Mouse (Mus musculus): ENCODE measurements around the gene Zfp110. TPM values are rescaled to one million over a fixed set of nuclear protein-coding genes. Genes with fewer than 3 reads are reported as not detected.
"Not testable (repeated sequence)": the region's sequence is repeated elsewhere in the genome, so short reads cannot be mapped to it uniquely, and the experiment has no call there.

Gene Zfp110
- polyA plus RNA-seq, 1 experiment: 13.4 TPM

DNA sequence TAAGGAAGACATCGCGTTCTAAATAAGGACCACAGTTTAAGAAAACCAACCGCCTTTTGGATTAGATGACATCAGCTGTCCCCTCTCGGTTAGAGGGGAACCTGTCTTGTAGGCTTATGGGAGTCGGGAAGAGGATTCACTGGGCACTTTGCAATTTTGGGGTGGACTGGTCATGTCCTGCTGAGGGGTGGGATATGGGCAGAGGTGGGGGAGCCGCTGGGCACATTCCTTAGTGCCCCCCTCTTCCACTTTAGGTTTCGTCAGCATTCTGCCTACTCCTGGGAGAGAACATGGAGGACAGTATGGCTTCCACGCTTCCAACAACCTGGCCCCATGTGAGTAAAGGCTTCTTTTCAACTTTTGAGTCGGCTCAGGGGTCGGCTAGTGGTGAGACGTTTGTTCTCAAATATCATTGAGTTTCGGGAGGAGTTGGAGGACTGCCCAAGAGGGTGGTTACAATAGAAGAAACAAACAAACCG is 671 bp downstream of the Zfp110 start:
- peak; percentile 43 for DNase-seq (ENCODE audit: low read depth)

DNA sequence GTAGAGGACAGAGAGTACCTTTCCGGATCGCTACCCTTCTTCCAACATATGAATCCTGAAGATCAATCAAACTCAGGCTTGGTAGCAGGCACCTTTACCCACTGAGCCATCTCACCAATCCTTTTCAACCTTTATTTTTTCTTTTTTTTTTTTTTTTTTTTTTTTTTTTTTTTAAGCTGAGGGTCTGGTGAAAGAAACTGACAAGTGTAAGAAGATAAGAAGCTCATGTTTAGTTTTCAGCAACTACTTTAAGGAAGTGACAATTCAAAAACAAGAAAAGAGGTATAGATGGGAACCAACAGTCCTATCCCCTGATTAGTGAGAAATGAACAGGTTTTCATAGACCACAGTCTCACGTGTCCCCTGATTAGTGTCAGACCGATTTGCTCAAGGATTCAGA is 1.2 kb downstream of the Zfp110 start:
- no peak for DNase-seq (ENCODE audit: low read depth)
- TF ChIP-seq POLR2A (IDR thresholded peaks at IDR 0.05; ENCODE audit: borderline replicate concordance, extremely low read depth, insufficient read depth, insufficient read length, poor library complexity, severe bottlenecking): no peak
- no peak for TF ChIP-seq CTCF (IDR thresholded peaks at IDR 0.05; ENCODE audit: borderline replicate concordance, extremely low read depth, insufficient read depth, insufficient read length)

More for the DNA sequence above, 671 bp downstream of the Zfp110 start:
- TF ChIP-seq POLR2A (IDR thresholded peaks at IDR 0.05; ENCODE audit: borderline replicate concordance, extremely low read depth, insufficient read depth, insufficient read length, poor library complexity, severe bottlenecking) (no peak), CTCF (IDR thresholded peaks at IDR 0.05; ENCODE audit: borderline replicate concordance, extremely low read depth, insufficient read depth, insufficient read length) (no peak)

DNA sequence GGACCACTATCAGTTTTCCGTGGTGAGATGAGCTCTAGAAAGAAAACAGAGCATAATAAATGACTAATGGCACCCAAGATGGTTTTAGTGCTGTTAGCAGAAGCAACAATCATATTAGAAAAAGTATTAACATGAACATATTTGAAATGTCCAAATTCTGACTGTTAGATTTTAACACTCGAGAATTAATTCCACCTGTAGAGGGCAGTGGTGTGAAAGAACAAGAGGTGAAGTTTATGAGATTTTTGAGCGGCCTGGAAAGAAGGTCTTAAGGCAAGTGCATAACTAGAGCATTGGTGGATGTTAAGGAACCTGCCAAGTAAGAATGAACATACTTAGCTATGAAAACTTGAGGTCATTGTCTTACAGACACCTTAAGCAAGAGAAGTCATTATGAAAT is 39.7 kb downstream of the Zfp110 start:
- peak; percentile 45 for DNase-seq (ENCODE audit: low read depth)
- TF ChIP-seq POLR2A (IDR thresholded peaks at IDR 0.05; ENCODE audit: borderline replicate concordance, extremely low read depth, insufficient read depth, insufficient read length, poor library complexity, severe bottlenecking) (no peak), CTCF (IDR thresholded peaks at IDR 0.05; ENCODE audit: borderline replicate concordance, extremely low read depth, insufficient read depth, insufficient read length) (no peak)

DNA sequence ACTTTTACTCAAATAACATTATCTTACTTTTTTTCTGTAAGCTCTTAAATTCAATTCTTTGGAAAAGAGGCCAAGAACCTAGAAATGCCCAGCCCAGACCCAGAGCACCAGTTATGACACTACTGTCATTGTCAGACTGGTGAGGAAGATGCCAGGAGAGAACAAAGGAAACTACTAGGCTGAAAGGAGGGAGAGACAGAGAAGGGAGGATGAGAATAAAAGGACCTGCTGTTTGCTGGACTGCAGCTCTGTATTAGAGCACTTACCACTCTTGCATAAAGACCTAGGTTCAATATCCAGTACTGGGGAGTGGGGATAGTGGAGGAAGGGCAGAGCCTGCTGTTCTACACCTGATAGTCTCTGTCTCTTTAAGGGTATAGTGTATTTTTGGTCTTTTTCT is 45.5 kb downstream of the Zfp110 start:
- TF ChIP-seq POLR2A (IDR thresholded peaks at IDR 0.05; ENCODE audit: borderline replicate concordance, extremely low read depth, insufficient read depth, insufficient read length, poor library complexity, severe bottlenecking) (no peak), CTCF (IDR thresholded peaks at IDR 0.05; ENCODE audit: borderline replicate concordance, extremely low read depth, insufficient read depth, insufficient read length) (no peak)

DNA sequence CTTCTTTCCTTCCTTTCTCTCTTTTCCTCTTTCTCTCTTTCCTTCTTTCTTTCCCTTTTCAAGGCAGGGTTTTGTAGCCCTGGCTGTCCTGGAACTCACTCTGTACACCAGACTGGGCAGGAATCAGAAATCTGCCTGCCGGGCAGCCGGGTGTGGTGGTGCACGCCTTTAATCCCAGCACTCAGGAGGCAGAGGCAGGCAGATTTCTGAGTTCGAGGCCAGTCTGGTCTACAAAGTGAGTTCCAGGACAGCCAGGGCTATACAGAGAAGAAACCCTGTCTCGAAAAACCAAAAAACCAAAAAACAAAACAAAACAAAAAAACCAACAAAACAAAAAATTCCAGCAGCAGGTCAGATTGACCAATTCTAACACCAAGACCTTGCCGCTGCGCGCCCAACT is 45.9 kb downstream of the Zfp110 start:
- DNase-seq (ENCODE audit: low read depth): not testable (repeated sequence)

More for the DNA sequence above, 45.5 kb downstream of the Zfp110 start:
- DNase-seq (ENCODE audit: low read depth): no peak

DNA sequence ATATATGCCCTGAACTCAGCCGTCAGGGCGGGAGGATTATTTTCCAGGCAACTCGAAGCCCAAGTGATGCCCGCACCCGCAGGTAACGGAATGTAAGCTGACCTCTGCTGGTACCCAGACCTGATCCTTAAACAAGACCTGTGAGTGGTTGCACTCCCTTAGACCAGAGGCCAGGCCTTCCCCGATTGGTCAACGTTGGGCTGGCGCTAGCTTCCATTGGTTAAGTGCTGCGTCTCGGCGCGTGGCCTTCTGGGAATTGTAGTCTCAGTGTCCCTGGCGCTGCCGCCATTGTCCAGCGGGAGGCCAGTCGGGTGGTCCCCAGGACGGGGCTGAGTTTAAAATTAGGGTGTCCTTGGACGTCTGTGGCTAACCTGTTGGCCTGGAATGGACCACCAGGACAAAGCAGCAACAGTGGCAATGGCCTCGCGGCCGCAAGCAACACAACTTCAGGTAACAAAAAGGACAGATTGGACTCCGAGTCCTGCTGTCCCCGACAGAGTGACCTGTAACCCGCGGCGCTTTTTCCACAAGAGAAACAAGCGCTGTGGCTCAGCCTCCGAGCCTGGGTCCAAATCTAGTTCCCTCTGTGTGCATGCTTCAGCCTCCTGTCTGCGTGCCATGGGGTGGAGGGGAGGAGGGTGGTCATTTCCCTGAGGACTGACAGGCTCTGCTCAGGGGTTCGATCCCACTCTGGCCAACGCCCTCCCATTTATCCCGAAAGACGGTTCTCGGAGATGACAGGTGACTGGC is 46.5 kb downstream of the Zfp110 start, which contains the start of gene Zfp128:
Gene Zfp128, plus strand, starts transcription at position 267 of the 750 bp plus-strand sequence.
- TF ChIP-seq POLR2A (IDR thresholded peaks at IDR 0.05; ENCODE audit: borderline replicate concordance, extremely low read depth, insufficient read depth, insufficient read length, poor library complexity, severe bottlenecking): peak; percentile 77; the same call in 1 of the 2 replicates
- TF ChIP-seq CTCF (IDR thresholded peaks at IDR 0.05; ENCODE audit: borderline replicate concordance, extremely low read depth, insufficient read depth, insufficient read length): no peak
- peak; percentile 98 for DNase-seq (ENCODE audit: low read depth)

DNA sequence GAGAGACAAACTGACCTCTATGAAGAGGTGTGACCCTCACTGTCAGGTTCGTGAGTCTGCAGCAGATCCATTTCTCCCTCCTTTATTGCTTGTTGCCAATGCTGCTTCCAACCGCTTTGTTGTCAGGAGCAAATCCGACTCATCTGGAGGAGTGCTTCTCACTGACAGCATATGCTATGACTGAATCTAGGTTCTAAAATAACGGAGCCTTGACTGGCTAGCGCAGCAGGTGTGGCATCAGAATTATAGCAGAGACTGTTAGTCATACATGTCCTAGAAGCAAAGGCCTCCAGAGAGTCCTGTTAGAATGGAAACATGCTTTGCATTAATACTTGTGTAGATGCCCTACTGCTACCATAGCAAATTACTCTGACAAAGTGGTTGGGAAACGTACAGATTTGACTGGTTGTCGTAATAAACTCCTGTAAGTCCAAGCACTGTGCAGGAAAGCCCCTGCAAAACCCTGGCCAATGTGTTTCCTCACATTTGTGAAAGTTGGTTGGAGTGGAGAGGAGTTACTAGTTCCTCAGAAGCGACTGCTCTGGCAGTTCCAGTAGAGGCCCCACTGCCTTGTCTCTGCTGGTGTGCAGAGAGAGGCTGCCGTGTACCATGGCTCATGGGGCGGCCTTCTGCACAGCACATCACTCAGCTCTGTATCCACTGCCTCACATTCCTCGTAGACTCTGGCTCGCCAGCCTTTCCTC is 52.2 kb downstream of the Zfp110 start:
- no peak for DNase-seq (ENCODE audit: low read depth)
- TF ChIP-seq CTCF (IDR thresholded peaks at IDR 0.05; ENCODE audit: borderline replicate concordance, extremely low read depth, insufficient read depth, insufficient read length) (no peak), POLR2A (IDR thresholded peaks at IDR 0.05; ENCODE audit: borderline replicate concordance, extremely low read depth, insufficient read depth, insufficient read length, poor library complexity, severe bottlenecking) (no peak)

DNA sequence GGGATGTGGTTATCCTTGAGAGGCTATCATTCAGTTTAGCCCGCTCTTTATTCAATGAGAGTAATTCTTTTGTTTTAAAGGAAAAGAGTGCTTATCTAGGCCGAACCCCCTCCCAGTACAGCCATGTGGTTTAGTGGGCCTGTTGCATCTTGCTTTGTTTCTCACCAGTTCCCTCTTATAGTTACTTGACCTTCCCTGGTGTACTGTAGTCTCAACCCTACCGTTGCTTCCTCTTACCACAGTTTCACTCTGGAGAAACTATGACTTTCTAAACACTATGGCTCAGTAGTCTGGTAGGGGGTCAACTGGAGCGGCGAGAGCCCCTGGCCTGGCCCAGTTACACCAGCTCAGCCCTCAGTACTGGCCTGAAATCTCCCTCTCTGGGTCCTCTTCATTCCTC is 53.0 kb downstream of the Zfp110 start:
- TF ChIP-seq POLR2A (IDR thresholded peaks at IDR 0.05; ENCODE audit: borderline replicate concordance, extremely low read depth, insufficient read depth, insufficient read length, poor library complexity, severe bottlenecking) (no peak), CTCF (IDR thresholded peaks at IDR 0.05; ENCODE audit: borderline replicate concordance, extremely low read depth, insufficient read depth, insufficient read length) (no peak)
- no peak for DNase-seq (ENCODE audit: low read depth)

DNA sequence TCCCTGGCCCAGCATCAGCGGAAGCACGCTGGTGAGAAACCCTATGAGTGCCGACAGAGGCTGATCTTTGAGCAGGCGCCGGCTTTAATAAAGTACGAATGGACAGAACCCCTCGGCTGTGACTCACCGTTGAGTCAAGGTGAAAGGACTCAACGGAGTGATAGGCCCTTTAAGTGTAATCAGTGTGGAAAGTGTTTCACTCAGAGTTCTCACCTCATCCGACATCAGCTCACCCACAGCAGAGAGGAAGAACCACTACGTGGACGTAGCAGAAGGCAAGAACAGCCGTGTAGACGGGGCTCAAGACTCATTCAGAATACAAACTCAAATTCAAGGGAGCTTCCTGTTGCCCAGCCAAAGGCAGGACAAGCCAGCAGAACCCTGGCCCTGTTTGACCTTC is 56.4 kb downstream of the Zfp110 start:
- no peak for DNase-seq (ENCODE audit: low read depth)
- TF ChIP-seq CTCF (IDR thresholded peaks at IDR 0.05; ENCODE audit: borderline replicate concordance, extremely low read depth, insufficient read depth, insufficient read length) (no peak), POLR2A (IDR thresholded peaks at IDR 0.05; ENCODE audit: borderline replicate concordance, extremely low read depth, insufficient read depth, insufficient read length, poor library complexity, severe bottlenecking) (no peak)

DNA sequence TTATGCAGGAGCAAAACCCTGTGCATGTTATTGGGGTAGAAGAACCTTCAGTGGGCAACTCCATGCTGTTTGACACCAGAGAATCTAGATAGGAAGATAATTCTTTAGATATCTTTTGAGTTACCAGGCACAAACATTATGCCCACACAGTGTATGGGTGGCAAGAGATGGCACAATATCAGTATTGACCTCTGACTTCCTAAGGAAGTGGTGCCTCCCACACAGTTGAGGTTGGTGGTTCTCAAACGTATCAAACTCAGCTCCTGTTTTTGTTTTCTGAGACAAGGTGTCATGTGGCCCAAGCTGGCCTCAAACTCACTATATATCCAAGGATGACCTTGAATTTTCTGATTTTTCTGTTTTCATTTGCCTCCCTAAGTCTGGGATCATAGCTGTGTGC is 56.8 kb downstream of the Zfp110 start:
- TF ChIP-seq CTCF (IDR thresholded peaks at IDR 0.05; ENCODE audit: borderline replicate concordance, extremely low read depth, insufficient read depth, insufficient read length) (no peak), POLR2A (IDR thresholded peaks at IDR 0.05; ENCODE audit: borderline replicate concordance, extremely low read depth, insufficient read depth, insufficient read length, poor library complexity, severe bottlenecking) (no peak)
- no peak for DNase-seq (ENCODE audit: low read depth)

DNA sequence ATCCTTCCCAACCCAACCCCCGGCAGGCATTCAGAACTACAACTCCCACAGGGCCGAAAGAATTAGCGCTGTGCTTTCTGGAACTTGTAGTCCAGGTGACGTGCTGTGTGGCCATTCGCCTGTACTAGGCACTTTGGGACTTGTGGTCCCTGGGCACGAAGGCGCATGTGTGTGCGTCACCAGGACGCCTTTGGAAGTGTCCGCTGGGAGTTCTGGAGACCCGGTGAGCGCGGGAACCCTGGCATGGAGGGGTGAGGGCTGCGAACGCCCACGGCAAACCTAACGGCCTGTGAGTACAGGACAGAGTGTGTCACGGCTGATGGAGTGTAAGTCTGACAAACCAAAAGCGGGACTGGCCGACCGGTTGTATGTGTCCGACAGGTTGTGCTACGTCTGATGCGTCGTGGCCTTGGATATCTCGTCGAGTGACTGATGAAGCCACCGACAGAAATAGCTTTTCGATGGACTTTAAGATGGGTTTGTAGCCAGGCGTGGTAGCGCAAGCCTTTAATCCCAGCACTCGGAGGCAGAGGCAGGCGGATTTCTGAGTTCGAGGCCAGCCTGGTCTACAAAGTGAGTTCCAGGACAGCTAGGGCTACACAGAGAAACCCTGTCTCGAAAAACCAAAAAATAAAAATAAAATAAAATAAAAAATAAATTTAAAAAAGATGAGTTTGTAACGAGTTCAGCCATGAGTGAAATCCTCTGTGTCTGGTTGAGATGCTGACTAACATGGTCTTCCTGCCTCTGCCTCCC is 63.3 kb downstream of the Zfp110 start, which contains the start of gene Zscan22:
Gene Zscan22, plus strand, starts transcription at position 161 of the 756 bp plus-strand sequence.
- DNase-seq (ENCODE audit: low read depth): peak; percentile 98
- TF ChIP-seq POLR2A (IDR thresholded peaks at IDR 0.05; ENCODE audit: borderline replicate concordance, extremely low read depth, insufficient read depth, insufficient read length, poor library complexity, severe bottlenecking): 0 out of 2 replicates have a peak, but pooled peaks have one; percentile 8
- TF ChIP-seq CTCF (IDR thresholded peaks at IDR 0.05; ENCODE audit: borderline replicate concordance, extremely low read depth, insufficient read depth, insufficient read length): no peak

Other genes starting within 250 kb of the Zfp110 start
- 0.01 TPM in 2 replicates for gene Vmn2r53, start 226.0 kb upstream of the Zfp110 start, polyA plus RNA-seq (2012; rRNA removed)
- gene Vmn2r54, start 194.4 kb upstream of the Zfp110 start, polyA plus RNA-seq (2012; rRNA removed): 0.04 TPM in 1 of 2 replicates, not detected in the other
- gene Vmn2r55, start 149.8 kb upstream of the Zfp110 start, polyA plus RNA-seq (2012; rRNA removed): not detected in 2 replicates
- gene Vmn2r56, start 99.8 kb upstream of the Zfp110 start, polyA plus RNA-seq (2012; rRNA removed): 0.01 TPM in 2 replicates
- 21.8 and 25.6 TPM in 2 replicates for gene Zscan18, start 31.1 kb upstream of the Zfp110 start, polyA plus RNA-seq (2012; rRNA removed)
- 19.1 and 22.6 TPM in 2 replicates for gene Zfp329, start 15.9 kb upstream of the Zfp110 start, polyA plus RNA-seq (2012; rRNA removed)
- 9.4 and 10.5 TPM in 2 replicates for gene Zfp128, start 46.4 kb downstream of the Zfp110 start, polyA plus RNA-seq (2012; rRNA removed)
- gene Zscan22, start 63.1 kb downstream of the Zfp110 start, polyA plus RNA-seq (2012; rRNA removed): 14.2 and 17.8 TPM in 2 replicates
- 2,137 and 2,684 TPM in 2 replicates for gene Rps5, start 87.5 kb downstream of the Zfp110 start, polyA plus RNA-seq (2012; rRNA removed)
- 2.6 and 3.3 TPM in 2 replicates for gene Rnf225, start 92.7 kb downstream of the Zfp110 start, polyA plus RNA-seq (2012; rRNA removed)
- gene Zfp324, start 131.1 kb downstream of the Zfp110 start, polyA plus RNA-seq (2012; rRNA removed): 14.1 and 16.1 TPM in 2 replicates
- 14.2 and 16.5 TPM in 2 replicates for gene Zfp446, start 143.1 kb downstream of the Zfp110 start, polyA plus RNA-seq (2012; rRNA removed)
- 0.75 and 1.9 TPM in 2 replicates for gene Slc27a5, start 163.4 kb downstream of the Zfp110 start, polyA plus RNA-seq (2012; rRNA removed)
- gene Trim28, start 164.4 kb downstream of the Zfp110 start, polyA plus RNA-seq (2012; rRNA removed): 585 and 651 TPM in 2 replicates
- gene Zbtb45, start 175.3 kb downstream of the Zfp110 start, polyA plus RNA-seq (2012; rRNA removed): 54.8 and 54.9 TPM in 2 replicates
- gene Chmp2a, start 200.0 kb downstream of the Zfp110 start, polyA plus RNA-seq (2012; rRNA removed): 166 and 170 TPM in 2 replicates
- 373 and 391 TPM in 2 replicates for gene Ube2m, start 203.5 kb downstream of the Zfp110 start, polyA plus RNA-seq (2012; rRNA removed)
- 11.8 and 11.9 TPM in 2 replicates for gene Mzf1, start 220.0 kb downstream of the Zfp110 start, polyA plus RNA-seq (2012; rRNA removed)